Mouse (Mus musculus): ENCODE results near the gene Gm9945.

DNA sequence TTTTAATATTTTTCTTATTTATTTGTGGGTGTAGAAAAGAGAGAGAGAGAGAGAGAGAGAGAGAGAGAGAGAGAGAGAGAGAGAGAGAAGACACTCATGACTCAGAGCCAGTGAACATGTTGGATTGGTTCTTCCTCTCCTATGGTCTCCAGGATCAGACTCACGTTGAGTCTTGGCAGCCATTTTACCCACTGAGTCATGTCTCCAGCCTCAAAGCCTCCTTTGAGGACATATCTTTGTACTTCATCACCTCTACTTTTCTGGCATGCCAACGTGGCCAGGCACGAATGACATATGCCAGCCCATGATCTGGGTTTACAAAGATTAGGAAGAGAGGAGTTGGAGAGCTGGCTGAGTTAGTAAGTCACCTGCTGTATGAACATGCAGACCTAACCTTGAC is 19.8 kb upstream of the Gm9945 start:
- TF ChIP-seq CTCF (IDR thresholded peaks at IDR 0.05; ENCODE audit: control insufficient read depth, insufficient read depth, insufficient read length), result no peak
- no peak for TF ChIP-seq MYOD1 (IDR thresholded peaks at IDR 0.05; ENCODE audit: control insufficient read depth, insufficient read length, low read depth)

Data from C2C12 (cell line).